Mouse (Mus musculus) B cell, adult 2 months (primary cell): ENCODE results near the gene Cwc15.
A peak's percentile ranks its signal among the peaks of the same experiment; 100 is the strongest.
"Not testable (repeated sequence)": the region's sequence is repeated elsewhere in the genome, so short reads cannot be mapped to it uniquely, and the experiment has no call there.

Experiments used
- DNase-seq, 2 experiments: peaks; one replicate each; pipeline ENCODE4 v3.0.0; 2022

The Cwc15 gene

DNA sequence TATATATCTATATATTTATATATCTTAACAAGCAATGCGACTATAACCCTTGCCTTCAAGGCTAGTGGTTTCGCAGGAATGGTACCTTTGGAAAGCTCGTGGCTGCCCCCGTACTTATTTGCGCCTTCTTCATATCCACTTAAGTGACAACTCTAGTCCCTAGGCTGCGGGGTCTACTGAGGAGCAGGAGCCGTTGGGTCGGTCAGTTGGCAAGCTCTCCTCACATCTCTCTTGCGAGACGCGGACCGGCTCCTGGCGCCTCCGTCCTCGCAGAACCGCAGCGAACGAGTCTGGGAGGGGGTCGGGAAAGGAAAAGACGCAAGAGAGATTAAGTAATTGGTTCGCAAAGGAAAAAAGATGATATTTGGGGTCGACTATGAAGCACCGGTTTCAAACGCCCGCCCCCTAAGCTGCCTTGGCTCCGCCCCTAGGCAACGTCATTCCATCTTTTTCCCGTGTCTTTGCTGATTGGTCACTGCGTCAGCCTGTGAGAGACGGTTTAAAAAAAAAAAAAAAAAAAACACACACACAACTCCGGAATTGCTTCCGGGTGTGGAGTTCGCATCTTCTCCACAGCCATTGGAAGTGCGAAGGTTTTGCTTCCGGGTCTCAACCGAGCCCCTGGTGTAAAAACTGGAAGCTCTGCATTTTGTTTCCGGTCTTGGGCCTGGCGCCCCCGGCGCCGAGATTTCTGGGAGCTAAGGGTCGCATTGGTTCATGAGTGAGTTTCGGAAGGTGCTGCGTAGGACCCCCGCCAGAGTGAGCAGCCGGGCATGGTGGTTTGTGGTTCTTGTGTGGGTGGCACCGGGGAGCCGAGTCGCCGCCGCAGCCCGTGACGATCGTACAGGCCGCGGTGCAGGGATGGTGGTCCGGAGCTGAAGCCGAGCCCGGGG lies at the start of gene Cwc15, which contains the start of gene Kdm4d:
Cwc15 (plus strand) TSS at position 595 of the 893 bp plus-strand sequence.
Kdm4d (minus strand) TSS at position 460 of the 893 bp plus-strand sequence.
- DNase-seq = peak; percentile 96 to 97

DNA sequence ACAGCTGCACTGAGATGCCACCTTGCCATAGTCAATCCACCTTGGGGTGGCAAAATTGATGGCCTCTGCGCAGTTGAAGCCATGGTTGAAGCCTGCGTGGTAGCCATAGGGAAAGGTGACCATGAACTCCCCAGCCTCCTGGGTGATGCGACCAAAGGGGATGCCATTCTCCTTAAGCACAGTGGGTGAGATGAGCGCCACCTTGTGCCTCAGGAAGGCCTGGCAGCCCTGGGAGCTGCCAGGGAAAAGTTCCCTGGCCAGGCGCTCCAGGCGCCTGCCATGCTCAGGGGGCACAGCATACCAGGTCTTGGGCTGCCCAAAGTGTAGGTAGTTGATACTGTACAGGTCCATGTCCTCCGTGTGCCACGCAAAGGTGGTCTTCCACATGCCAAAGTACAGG lies 49.3 kb upstream of the Cwc15 start:
- DNase-seq = peak; percentile 17 to 23

DNA sequence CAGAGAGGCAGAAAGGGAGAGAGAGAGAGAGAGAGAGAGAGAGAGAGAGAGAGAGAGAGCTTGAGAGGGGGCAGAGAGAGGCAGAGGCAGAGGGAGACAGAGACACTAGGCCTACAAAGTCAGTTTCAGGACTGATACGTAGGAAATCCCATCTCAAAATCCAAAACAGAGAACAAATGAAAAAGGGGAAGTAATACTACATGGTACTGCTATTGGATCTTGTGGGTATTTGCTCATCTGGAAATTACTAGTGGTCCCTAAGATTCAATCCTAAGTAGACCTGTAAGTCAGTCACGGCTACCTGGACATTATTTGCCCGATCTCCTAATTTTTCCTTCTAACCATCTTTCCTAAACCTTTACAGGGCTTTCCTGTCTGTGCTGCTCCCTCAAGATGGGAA lies 44.1 kb upstream of the Cwc15 start:
- no peak for DNase-seq

DNA sequence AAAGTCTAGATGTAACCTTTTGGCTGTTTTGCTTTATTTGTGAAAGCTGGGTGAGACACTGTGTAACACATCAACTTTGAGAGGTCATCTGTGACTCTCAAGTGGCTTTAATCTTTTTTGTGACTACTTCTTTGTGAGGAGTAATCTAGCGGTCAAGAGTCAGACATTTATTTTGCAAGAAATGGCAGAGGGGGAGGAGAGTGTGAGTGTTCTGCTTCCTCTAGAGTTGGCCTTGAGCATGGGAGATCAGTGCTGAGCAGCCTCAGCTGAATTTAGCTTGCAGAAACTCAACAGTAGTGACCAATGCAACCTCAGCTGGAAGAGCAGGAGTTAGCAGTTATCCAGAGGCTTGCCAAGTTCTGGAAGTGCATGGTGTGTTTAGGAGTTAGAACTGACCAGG lies 37.9 kb upstream of the Cwc15 start:
- DNase-seq = not testable (repeated sequence)

DNA sequence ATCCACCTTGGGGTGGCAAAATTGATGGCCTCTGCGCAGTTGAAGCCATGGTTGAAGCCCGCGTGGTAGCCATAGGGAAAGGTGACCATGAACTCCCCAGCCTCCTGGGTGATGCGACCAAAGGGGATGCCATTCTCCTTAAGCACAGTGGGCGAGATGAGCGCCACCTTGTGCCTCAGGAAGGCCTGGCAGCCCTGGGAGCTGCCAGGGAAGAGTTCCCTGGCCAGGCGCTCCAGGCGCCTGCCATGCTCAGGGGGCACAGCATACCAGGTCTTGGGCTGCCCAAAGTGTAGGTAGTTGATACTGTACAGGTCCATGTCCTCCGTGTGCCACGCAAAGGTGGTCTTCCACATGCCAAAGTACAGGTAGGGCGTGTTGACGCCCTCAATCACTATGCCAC lies 36.7 kb upstream of the Cwc15 start:
- not testable (repeated sequence) for DNase-seq

DNA sequence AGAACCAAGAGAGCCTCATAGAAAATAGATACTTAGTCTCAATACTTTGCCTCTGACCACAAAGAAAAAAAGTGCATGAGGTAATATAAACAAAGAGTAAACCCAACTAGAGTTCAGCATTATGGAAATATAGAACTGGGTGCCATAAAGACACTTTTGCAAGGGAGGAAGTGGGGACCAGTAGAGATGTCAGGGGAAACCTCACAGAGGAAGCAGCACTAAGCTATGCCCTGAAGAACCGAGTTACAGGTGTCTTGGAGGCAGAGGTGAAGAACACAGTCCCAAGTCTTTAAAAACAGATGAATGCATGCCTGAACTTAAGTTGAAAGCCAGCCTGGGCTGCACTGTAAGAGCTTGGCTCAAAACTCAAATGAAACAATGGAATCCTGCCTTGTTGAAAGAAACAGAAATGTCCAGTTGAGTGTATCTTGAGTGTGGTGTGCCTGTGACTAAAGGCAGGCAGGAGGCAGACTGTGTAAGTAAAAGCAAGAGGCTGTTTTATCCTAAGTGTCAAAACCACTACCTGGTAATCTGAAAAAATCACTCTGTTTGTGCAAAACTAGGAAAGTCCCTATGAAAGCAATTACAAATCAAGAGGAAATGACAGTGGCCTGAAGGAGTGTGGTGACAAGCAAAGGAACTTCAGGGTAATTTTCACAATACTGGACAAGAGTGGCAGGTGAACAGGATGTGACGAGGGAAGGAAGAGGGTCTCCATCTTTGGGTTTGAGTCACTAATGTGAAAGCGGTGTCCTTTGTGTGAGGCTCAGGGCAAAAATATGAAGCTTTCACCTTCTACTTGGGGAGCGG lies 1.3 kb upstream of the Cwc15 start:
- peak; percentile 31 to 34 for DNase-seq

DNA sequence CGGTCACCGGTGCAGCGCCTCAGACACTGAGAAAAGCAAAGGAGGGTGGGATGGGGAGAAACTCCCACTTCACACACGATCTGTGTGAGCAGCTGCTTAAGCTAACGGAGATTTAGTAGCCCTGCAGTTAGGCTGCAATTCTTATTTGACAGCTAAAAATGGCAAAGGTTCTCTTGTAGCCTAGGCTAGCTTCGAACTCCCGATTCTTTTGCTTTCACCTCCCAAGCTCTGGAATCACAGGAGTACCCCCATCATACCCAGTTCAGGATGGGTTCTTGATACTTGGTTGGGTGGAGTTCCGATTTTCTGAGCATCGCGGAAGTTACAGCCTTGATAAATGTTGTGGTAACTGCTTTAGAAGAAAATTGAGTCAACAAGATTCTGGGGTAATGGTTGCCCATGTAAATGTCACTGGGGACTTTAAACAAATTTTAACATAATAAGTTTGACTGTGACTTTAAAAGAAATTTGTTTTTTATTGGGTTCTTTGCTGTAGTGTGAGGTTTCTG lies 553 bp downstream of the Cwc15 start:
- no peak for DNase-seq

DNA sequence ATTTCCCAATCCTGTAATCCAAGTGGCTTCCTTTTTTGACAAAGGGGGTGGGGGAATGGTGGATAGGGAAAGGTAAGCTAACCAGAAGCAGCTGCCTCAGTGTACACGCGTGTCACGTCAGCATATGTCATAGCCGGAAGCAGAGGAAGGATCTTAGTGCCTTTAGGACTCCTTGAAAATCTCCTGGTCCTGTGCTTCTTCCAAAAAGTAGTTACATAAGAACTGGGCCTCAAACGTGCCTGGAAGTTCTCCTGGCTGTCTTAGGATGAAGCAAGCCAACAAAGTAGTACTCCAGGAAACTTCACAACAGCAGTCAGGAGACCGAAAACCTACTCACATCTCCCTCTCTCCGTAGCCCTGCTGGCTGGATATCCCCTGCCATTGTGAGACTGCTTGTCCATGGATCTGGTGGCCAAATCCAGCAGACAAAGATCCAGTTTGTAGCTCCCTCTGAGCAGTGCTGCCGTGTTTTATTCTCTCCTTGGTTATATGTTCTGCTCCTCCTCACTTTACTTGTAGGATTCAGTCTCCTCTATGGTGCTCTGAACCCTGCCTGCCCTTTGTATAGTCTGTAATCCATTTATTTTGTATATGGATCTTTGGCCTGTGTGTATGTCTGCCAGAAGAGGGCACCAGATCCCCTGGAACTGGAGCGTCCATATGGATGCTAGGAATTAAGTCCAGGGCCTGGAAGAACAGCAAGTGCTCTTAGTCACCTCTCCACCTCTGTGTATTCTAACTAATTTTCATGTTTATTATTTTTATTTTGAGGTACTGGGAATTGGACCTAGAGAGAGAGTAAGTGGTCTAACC lies 12.4 kb downstream of the Cwc15 start:
- no peak for DNase-seq

DNA sequence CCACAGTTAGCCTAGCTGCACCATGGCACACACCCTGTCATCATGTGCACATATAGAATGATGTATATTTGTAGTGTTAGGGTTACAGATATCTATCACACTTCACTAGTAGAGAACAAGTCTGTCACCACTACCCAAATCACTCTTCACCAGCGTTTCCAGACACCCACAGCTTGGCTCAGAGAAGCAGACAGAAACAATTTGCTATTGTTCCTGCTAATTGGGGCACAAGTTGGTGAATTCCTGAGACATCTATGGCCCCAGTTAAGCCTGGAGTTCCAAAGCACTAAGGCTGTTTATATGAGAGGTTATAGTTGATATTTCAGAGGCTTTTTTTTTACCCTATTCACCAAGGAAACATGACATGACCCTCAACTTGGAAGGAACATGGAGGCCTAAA lies 16.9 kb downstream of the Cwc15 start:
- no peak for DNase-seq

DNA sequence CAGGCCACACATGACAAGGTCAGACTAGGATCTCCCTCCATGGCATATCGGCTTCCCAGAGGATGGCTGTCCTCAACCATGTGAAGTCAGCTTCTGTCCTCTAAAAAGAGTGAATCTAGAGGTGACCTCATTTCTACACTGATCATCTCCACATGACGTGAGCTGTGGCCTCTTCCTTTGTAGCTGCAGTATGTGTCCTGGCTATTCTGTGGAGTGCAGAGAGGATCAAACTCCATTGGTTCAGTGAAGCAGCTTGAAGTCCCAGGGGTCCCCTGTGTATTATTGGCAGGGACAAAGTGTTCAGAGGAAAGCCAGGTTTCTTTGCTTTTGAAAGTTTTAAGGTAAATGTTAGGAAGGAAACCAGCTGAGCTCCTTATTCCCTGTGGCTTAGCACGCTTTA lies 17.7 kb downstream of the Cwc15 start:
- no peak for DNase-seq

DNA sequence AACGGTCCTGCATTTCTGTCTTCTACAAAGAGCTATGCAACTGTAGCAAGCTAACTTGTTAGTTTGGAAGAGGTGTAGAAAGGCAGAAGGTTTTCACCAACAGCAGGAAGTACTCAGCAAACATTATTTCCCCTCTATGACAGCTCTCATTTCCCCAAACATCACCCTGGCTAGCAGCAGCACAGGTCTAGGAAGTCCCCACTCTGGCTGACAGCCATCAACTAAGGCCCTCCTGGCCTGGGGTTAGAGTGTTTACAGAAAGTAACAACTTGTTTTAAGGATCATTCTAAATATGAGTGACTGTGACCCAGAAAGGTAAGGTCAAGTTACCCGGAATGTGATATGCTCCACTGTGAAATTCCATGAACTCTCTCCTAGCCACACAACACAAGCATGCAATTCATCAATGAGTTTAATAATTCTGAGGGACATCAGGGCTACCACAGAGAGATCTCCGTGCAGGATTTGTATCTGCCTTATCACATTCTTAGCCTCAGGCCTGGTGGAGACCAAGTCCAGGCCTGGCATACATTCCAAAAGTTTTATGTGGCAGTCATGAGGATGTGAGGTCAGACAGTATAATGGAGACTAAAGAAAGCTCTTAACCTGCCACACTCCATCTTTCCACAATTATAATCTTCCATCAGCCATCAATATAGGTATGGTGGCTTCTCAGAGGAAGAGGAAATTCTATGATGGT lies 20.7 kb downstream of the Cwc15 start:
- DNase-seq = no peak

DNA sequence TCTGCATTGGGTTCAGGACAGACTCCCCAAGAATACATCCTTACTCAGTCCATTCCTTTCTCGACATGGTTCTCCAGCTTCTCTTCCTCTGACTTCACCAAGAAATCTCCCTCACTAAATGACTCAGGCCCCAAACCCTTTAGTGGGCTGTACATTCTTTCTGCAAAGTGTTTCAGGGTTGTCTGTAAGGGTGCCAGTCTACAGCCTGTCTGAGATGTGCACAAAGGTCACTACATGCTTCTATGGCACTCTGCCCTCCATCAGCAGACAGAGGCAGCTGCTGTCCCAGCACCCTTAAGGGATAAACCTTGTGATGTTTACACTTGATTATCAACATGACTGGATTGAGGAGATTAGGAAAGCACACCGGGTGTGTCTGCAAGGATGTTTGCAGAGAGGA lies 21.3 kb downstream of the Cwc15 start:
- DNase-seq = no peak

DNA sequence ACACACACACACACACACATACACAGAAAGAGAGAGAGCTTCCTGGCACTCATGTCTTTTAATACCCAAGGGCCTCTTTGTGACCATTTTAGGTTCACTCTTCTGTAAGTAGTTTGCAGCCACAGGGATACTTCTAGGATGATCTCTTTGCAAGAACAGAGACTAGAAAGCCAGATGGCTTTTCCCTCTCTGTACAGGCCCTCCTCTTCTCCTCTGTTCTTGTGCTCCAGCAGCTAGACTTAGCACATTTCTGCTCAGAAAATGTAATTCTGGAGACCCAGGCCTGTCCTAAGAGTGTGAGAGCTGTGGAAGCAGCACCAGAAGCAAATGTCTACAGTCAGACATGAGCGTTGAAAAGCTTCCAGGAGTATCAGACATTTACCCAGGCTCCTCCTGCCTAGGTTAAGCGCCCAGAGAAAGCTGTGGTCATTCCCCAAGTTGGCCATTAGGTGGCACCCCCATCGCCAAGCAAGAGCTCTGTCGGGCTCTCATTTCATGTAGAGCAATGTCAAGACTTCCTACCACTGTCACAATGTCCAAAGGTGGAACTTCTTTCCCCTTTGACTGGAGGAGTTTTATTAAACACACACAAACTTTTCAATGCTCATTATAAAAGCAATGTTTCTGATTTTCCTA lies 23.1 kb downstream of the Cwc15 start:
- DNase-seq = peak; percentile 69 to 70

DNA sequence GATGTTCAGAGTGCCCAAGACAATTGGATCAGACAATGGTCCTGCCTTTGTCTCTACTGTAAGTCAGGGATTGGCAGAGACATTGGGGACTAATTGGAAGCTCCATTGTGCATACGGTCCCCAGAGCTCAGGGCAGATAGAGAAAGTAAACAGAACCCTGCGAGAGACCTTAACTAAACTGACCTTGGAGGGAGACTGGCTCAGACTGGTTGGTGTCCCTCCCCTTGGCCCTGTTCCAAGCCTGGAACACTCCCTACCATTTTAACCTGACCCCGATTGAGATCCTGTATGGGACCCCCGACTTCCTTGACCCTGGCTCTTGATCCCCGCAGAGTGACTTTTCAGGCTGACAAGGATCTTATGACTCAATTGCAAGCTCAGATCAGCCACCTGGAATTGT lies 29.6 kb downstream of the Cwc15 start:
- DNase-seq = no peak

DNA sequence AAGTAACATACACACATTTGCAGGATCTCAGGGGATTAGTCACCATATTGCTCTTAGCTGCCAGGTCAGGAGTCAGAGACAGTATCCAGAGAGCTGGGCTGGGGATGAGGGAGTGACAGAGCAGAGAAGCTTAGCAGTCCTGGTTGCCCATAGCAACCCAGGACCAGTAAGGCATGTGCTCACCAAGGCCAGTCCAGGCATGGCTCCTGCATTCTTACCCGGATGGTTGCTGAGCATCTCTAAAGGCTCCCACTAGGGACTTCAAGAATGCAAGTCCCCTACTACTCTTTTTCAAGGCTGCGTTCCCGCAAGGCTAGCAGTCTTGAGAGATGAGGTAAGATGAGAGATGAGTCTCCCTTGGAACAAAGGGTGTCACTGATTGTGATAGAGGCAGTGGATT lies 31.9 kb downstream of the Cwc15 start:
- no peak for DNase-seq

DNA sequence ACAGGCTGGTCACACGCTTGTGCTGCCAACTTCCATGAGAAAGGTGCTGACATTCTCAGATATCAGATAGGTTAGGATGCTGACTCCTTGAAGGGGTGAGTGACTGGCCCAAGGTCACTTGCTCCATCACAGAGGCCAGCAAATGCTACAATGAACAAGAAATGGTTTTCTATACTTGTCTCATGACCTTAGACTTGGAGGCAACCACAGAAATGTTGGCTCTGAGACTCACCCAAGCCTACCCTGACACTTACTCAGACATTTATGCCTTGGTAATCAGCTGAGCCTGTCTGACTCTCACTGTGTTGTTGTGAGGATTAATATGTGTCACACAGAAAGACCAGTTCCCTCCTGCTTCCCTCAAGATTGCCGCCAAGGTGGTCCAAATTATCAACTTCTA lies 33.2 kb downstream of the Cwc15 start:
- no peak for DNase-seq

DNA sequence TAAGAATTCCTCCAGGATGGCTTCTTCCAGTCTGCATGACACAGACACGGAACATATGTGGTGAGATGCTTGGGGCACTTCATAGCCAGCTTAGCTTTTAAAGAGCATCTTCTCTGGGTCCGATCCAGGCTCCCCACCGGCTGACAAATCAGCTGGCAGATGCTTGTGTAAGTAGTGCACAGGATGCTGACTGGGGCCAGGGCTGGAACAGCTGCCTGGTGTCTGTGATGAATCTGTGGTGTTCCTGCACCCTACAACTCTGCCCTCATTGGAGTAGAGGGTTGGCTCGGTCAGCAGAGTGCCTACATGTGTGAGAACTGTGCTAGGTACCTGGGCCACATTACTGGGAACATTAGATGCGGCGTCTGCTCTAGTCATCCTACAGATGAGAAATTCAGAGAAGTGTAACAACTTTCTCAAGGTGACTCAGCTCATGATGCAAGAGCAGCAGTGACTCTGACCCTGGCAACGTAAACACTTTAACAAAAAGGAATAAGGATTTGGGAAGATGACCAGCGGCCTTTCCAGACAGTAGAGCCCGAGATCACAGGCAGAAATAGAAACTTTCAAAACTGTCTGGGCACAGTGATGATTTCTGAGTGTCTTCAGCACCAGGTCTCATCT lies 34.5 kb downstream of the Cwc15 start:
- DNase-seq = no peak

DNA sequence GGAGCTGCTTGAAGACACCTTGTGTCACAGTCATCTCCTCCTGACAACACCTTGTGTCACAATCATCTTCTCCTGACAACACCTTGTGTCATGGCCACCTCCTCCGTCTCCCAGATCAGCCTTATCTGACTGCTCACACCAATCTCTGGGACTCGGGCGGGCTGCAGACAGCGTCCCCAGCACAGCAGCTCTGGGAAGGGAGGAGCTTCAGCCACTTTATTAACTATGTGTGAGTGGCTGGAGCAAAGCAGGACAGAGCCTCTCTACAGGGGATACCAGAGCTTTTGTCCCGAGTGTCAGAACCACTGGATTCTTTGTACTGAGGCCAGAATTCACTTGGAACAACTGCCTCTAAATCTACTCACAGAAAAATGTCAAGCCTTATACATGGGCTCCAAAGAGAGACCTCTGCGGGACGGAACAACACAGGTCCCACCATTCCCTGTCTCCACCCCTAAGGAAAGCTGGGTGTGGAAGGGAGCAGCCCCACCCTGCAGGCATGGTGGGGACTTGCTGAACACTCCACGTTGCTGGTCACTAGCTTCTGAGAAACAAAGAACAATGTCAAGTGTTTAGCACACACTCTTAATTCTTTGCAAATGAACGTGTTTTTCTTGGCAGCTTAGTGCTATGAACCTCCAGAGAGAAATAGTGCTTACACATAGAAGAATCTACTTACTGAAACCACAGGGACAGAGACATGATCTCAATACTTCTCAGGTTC lies 43.8 kb downstream of the Cwc15 start:
- DNase-seq = no peak

DNA sequence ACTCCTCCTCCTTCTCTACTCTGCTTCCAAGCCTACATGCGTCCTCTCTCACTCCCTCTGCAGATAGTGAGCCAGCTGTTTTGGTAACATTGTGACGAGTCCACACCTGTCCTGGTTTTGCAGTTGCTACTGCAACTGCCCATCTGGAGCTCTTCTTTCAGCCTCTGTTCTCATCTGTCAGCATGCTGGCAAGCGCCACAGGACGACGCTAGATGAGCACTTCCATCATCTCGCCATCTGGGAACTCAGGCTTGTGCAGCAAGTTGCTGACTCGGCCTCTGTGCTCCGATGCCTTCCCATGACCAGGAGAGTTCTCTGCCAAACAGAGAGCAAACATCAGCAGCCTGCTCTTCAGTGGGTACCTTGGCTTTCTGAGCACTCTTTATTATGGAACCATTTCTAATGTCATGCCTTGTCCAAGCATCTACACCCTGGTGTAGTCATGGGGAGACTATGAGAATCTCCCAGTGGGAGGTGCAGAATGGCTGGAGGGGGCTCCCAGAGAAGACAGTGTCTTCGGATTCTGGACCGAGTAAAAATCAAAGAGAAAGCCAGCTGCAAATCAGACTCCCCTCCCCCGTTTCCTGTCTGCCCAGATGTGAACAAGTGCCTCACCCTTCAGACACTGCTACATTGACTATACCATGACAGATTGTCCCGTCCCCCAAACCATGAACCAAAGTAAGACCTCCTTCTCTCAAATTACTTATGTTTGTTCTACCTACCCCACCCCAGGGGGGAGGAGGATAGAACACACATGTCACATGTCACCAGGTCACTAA lies 47.4 kb downstream of the Cwc15 start:
- DNase-seq = no peak

DNA sequence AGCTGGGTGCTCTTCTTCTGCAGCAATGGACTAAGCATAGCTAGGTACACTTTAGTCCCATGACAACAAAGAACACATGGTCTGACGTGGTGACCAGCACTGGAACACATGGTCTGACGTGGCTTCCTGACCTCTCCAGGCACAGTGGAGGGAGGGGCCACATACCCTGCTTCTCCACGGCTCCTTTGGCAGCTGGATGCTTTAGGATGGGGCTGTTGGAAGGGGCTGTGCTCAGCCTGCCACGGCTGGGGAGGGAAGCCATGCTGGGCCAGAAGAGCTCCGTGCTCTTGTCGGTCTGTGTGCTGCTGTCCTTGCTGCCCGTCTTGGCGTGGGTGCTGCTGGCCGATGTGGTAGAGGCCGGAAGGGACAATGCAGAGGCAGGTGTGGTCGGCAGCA lies 47.9 kb downstream of the Cwc15 start:
- no peak for DNase-seq
